Mouse (Mus musculus) liver, embryonic 13.5 days (tissue): ENCODE measurements around the gene Rnf123. TPM values are rescaled to one million over a fixed set of nuclear protein-coding genes. Genes with fewer than 3 reads are reported as not detected.

Experiments used
- microRNA-seq: library from miRNA; unstranded; fragments of <30 nt; microRNA quantifications from one replicate; pipeline ENCODE4, GENCODE M21; 2016
- polyA plus RNA-seq: library from polyadenylated mRNA; unstranded; fragments of >200 nt; fragmentation: Nextera tagmentation; extraction: Ambion mirVana; gene quantifications from 2 replicates; pipeline ENCODE4 v1.2.1, GENCODE M21; 2015

Rnf123 gene
- polyA plus RNA-seq, 1 experiment from 2014 or later: 80.8 TPM

Small RNAs within 50 kb of the gene (microRNA-seq; reads per million reads assigned to microRNA genes)
- not detected for gene Gm47303
- gene Mir7088: 1.5 reads per million

Other genes starting within 250 kb of the Rnf123 start
- gene Rbm6, start 210.1 kb downstream of the Rnf123 start, polyA plus RNA-seq: 30.4 and 36.2 TPM in 2 replicates
- 5.6 and 5.8 TPM in 2 replicates for gene Mon1a, start 195.2 kb downstream of the Rnf123 start, polyA plus RNA-seq
- gene Mst1r, start 176.5 kb downstream of the Rnf123 start, polyA plus RNA-seq: 0.68 and 0.71 TPM in 2 replicates
- not detected in 2 replicates for gene Actl11, start 154.9 kb downstream of the Rnf123 start, polyA plus RNA-seq
- gene Camkv, start 147.7 kb downstream of the Rnf123 start, polyA plus RNA-seq: 0.13 and 0.28 TPM in 2 replicates
- 17.3 and 18.9 TPM in 2 replicates for gene Traip, start 133.2 kb downstream of the Rnf123 start, polyA plus RNA-seq
- 56.5 and 56.9 TPM in 2 replicates for gene Uba7, start 107.8 kb downstream of the Rnf123 start, polyA plus RNA-seq
- 0.53 and 0.56 TPM in 2 replicates for gene Gm20661, start 100.3 kb downstream of the Rnf123 start, polyA plus RNA-seq
- gene Inka1, start 97.5 kb downstream of the Rnf123 start, polyA plus RNA-seq: 55.7 and 60.5 TPM in 2 replicates
- 1.1 and 1.2 TPM in 2 replicates for gene Cdhr4, start 90.8 kb downstream of the Rnf123 start, polyA plus RNA-seq
- gene Gm20662, start 87.0 kb downstream of the Rnf123 start, polyA plus RNA-seq: 0.44 and 0.48 TPM in 2 replicates
- 29.3 and 30.9 TPM in 2 replicates for gene Ip6k1, start 80.8 kb downstream of the Rnf123 start, polyA plus RNA-seq
- gene Gmppb, start 34.1 kb downstream of the Rnf123 start, polyA plus RNA-seq: 21.0 TPM in 2 replicates
- gene Amigo3, start 30.2 kb downstream of the Rnf123 start, polyA plus RNA-seq: 1.2 and 1.4 TPM in 2 replicates
- gene Mst1, start 2.9 kb downstream of the Rnf123 start, polyA plus RNA-seq: 15.5 and 18.6 TPM in 2 replicates
- gene Apeh, start 11.3 kb upstream of the Rnf123 start, polyA plus RNA-seq: 176 and 195 TPM in 2 replicates
- 2.3 and 2.5 TPM in 2 replicates for gene Bsn, start 107.0 kb upstream of the Rnf123 start, polyA plus RNA-seq
- gene Dag1, start 180.6 kb upstream of the Rnf123 start, polyA plus RNA-seq: 12.7 and 17.8 TPM in 2 replicates
- gene Nicn1, start 207.1 kb upstream of the Rnf123 start, polyA plus RNA-seq: 4.7 and 5.6 TPM in 2 replicates
- 14.0 and 14.1 TPM in 2 replicates for gene Amt, start 213.5 kb upstream of the Rnf123 start, polyA plus RNA-seq
- 235 and 296 TPM in 2 replicates for gene Rhoa, start 222.8 kb upstream of the Rnf123 start, polyA plus RNA-seq
- gene Tcta, start 222.8 kb upstream of the Rnf123 start, polyA plus RNA-seq: 12.7 TPM in 2 replicates